Comparison of ENCODE assay signal across 27 mouse cellular contexts in genomic region chr11:112140912-112141311, GRCm38 (mm10).
DNase-seq lines count a peak whose midpoint lies in the region; ATAC-seq and TF ChIP-seq lines count a peak whose summit lies in the region.
"Had no signal": no experiment of that assay in that cellular context is flagged by ENCODE, and none has a peak within 500 bp of the region (broad histone marks: within the 10 kb centered on the region; RNA-seq: fewer than 3 reads in every experiment).

No protein-coding gene starts in this region.

- no peak overlapping the region for H3K4me2 ChIP-seq in neural tube, embryonic 15.5 days
- H3K4me2 ChIP-seq in forebrain, postnatal 0 days (ENCODE audit: low read depth): peak overlapping the region; percentile 9; the same call in 1 of the 2 replicates
- no peak overlapping the region for H3K4me2 ChIP-seq in kidney, embryonic 15.5 days
- H3K4me2 ChIP-seq: heart, embryonic 12.5 days; liver, embryonic 13.5 days; midbrain, embryonic 12.5 days; stomach, embryonic 15.5 days had no signal

- TF ChIP-seq CTCF in forebrain, postnatal 0 days (IDR thresholded peaks at IDR 0.05; ENCODE audit: low read depth): no peak

- H3K36me3 ChIP-seq in neural tube, embryonic 15.5 days: no peaks in the 10 kb centered on the region
- no peaks in the 10 kb centered on the region for H3K36me3 ChIP-seq in forebrain, postnatal 0 days (ENCODE audit: insufficient read depth)
- H3K36me3 ChIP-seq in kidney, embryonic 15.5 days: no peaks in the 10 kb centered on the region
- H3K36me3 ChIP-seq: heart, embryonic 12.5 days; liver, embryonic 13.5 days; midbrain, embryonic 12.5 days; stomach, embryonic 15.5 days had no signal

- 0 out of 2 replicates have a peak, but pooled peaks cover 2% of the 10 kb centered on the region for H3K27me3 ChIP-seq in neural tube, embryonic 15.5 days (replicated peaks)
- no peaks in the 10 kb centered on the region for H3K27me3 ChIP-seq in forebrain, postnatal 0 days (ENCODE audit: insufficient read depth, low read length)
- no peaks in the 10 kb centered on the region for H3K27me3 ChIP-seq in kidney, embryonic 15.5 days
- H3K27me3 ChIP-seq: heart, embryonic 12.5 days; liver, embryonic 13.5 days; stomach, embryonic 15.5 days had no signal

- H3K9me3 ChIP-seq in neural tube, embryonic 15.5 days (replicated peaks): no peaks in the 10 kb centered on the region
- H3K9me3 ChIP-seq in forebrain, postnatal 0 days (ENCODE audit: low read length): no peaks in the 10 kb centered on the region
- no peaks in the 10 kb centered on the region for H3K9me3 ChIP-seq in kidney, embryonic 15.5 days (replicated peaks)
- H3K9me3 ChIP-seq: heart, embryonic 12.5 days; liver, embryonic 13.5 days; midbrain, embryonic 12.5 days; stomach, embryonic 15.5 days had no signal

- no peak overlapping the region for H3K4me3 ChIP-seq in neural tube, embryonic 15.5 days (replicated peaks)
- H3K4me3 ChIP-seq in forebrain, postnatal 0 days (ENCODE audit: low read depth, low read length): no peak overlapping the region
- H3K4me3 ChIP-seq in kidney, embryonic 15.5 days (replicated peaks): no peak overlapping the region
- H3K4me3 ChIP-seq: heart, embryonic 12.5 days; liver, embryonic 13.5 days; midbrain, embryonic 12.5 days; stomach, embryonic 15.5 days had no signal

- 39% methylated on average over 9 of the region's 9 CpGs for WGBS in neural tube, embryonic 15.5 days
- WGBS in forebrain, postnatal 0 days: 43% methylated on average over 9 of the region's 9 CpGs
- 76% methylated on average over 9 of the region's 9 CpGs for WGBS in kidney, embryonic 15.5 days

- peak; percentile 64 for DNase-seq in heart, adult 11 months
- no peak for DNase-seq in heart, postnatal 10 days
- peak; percentile 8 for DNase-seq in neural tube, embryonic 10.5 days (ENCODE audit: extremely low spot score, low spot score)
- peak; percentile 28 for DNase-seq in fat pad, adult 2 months (ENCODE audit: extremely low read depth, low read depth, low spot score)
- DNase-seq in forebrain, postnatal 0 days: no peak
- no peak for DNase-seq in adrenal gland, postnatal 36 days
- DNase-seq: adrenal gland, postnatal 14 days; cerebellum, adult 8-10 months; cerebellum, postnatal 36 days; gastrocnemius, postnatal 14 days; heart, adult 18-20 months; heart, postnatal 14 days; kidney, postnatal 36 days; liver, embryonic 13.5 days; lung, adult 2 months; lung, postnatal 14 days; right cerebral cortex, adult 18-20 months; thymus, adult 18-20 months; thymus, postnatal 36 days had no signal

- no peak overlapping the region for H3K27ac ChIP-seq in neural tube, embryonic 15.5 days (replicated peaks)
- H3K27ac ChIP-seq in forebrain, postnatal 0 days (ENCODE audit: low read depth, low read length): no peak overlapping the region
- no peak overlapping the region for H3K27ac ChIP-seq in kidney, embryonic 15.5 days
- H3K27ac ChIP-seq: liver, embryonic 13.5 days; midbrain, embryonic 12.5 days; stomach, embryonic 15.5 days had no signal

- intact Hi-C loops in heart, postnatal 10 days (cut with DNase I): no loop called here

- H3K9ac ChIP-seq in neural tube, embryonic 15.5 days (replicated peaks): no peak overlapping the region
- H3K9ac ChIP-seq in forebrain, postnatal 0 days: no peak overlapping the region
- no peak overlapping the region for H3K9ac ChIP-seq in kidney, embryonic 15.5 days
- H3K9ac ChIP-seq: heart, embryonic 12.5 days; liver, embryonic 13.5 days; midbrain, embryonic 12.5 days; stomach, embryonic 15.5 days had no signal

- peaks cover 15% of the 10 kb centered on the region for H3K4me1 ChIP-seq in neural tube, embryonic 15.5 days
- peaks cover 9% of the 10 kb centered on the region; the same call in 1 of the 2 replicates for H3K4me1 ChIP-seq in forebrain, postnatal 0 days (ENCODE audit: insufficient read depth)
- peaks cover 12% of the 10 kb centered on the region for H3K4me1 ChIP-seq in kidney, embryonic 15.5 days
- H3K4me1 ChIP-seq: heart, embryonic 12.5 days; liver, embryonic 13.5 days; stomach, embryonic 15.5 days had no signal

- no peak for ATAC-seq in neural tube, embryonic 15.5 days (ENCODE audit: low FRiP score)
- ATAC-seq in forebrain, postnatal 0 days: 0 out of 2 replicates have a peak, but pooled peaks have one; percentile 14
- no peak for ATAC-seq in kidney, embryonic 15.5 days (replicated peaks; ENCODE audit: low FRiP score)
- ATAC-seq: CD4-positive, CD25-positive, alpha-beta regulatory T cell, adult 4 months; hindbrain, embryonic 16.5 days; intestine, postnatal 0 days had no signal

Comparison
In these comparisons a context has a peak if more than half of its experiments do, and no peak if none do; other contexts are left out.
1. DNase-seq: peak in heart, adult 11 months (single experiment), neural tube, embryonic 10.5 days (single experiment) and fat pad, adult 2 months (single experiment); none in heart, postnatal 10 days (0 of 2), forebrain, postnatal 0 days (single experiment) and adrenal gland, postnatal 36 days (0 of 2).